Comparison of ENCODE assay signal across 8 mouse cellular contexts in genomic region chr9:104444906-104445305, GRCm38 (mm10).
DNase-seq lines count a peak whose midpoint lies in the region; ATAC-seq and TF ChIP-seq lines count a peak whose summit lies in the region.

No protein-coding gene starts in this region.

- no peaks in the 10 kb centered on the region for H3K36me3 ChIP-seq in heart, postnatal 0 days (replicated peaks; ENCODE audit: control insufficient read depth, insufficient read depth, low read length)
- no peaks in the 10 kb centered on the region for H3K36me3 ChIP-seq in heart, embryonic 11.5 days (ENCODE audit: control insufficient read depth, insufficient read depth, low read length)

- no peaks in the 10 kb centered on the region for H3K27me3 ChIP-seq in heart, postnatal 0 days (ENCODE audit: control insufficient read depth, insufficient read depth, low read length)
- no peaks in the 10 kb centered on the region for H3K27me3 ChIP-seq in heart, embryonic 11.5 days (ENCODE audit: control insufficient read depth, insufficient read depth, low read length)

- no peak overlapping the region for H3K4me2 ChIP-seq in heart, postnatal 0 days (ENCODE audit: low read depth, low read length)
- H3K4me2 ChIP-seq in heart, embryonic 11.5 days, result no peak overlapping the region

- WGBS in heart, postnatal 0 days, result 47% methylated on average over 5 of the region's 5 CpGs
- WGBS in heart, embryonic 11.5 days (ENCODE audit: insufficient replicate concordance), result 56% methylated on average over 5 of the region's 5 CpGs

- no peak overlapping the region for H3K27ac ChIP-seq in heart, postnatal 0 days (ENCODE audit: low read depth)
- no peak overlapping the region for H3K27ac ChIP-seq in heart, embryonic 11.5 days (ENCODE audit: low read depth, low read length)

- H3K9ac ChIP-seq in heart, postnatal 0 days (replicated peaks; ENCODE audit: low read depth, low read length), result no peak overlapping the region
- no peak overlapping the region for H3K9ac ChIP-seq in heart, embryonic 11.5 days (ENCODE audit: low read depth, low read length)

- TF ChIP-seq CTCF in heart, postnatal 0 days (IDR thresholded peaks at IDR 0.05; ENCODE audit: low read depth), result peak; percentile 45

- no peak for ATAC-seq in heart, postnatal 0 days (ENCODE audit: insufficient read depth, low read depth)
- ATAC-seq in heart, embryonic 11.5 days (replicated peaks; ENCODE audit: insufficient number of reproducible peaks, low FRiP score, low TSS enrichment), result no peak
- ATAC-seq in erythroid progenitor cell, adult 5-6 weeks (replicated peaks; ENCODE audit: low FRiP score, poor library complexity, severe bottlenecking), result no peak

- no peak overlapping the region for H3K4me3 ChIP-seq in heart, postnatal 0 days (ENCODE audit: low read depth, low read length)
- H3K4me3 ChIP-seq in heart, embryonic 11.5 days (ENCODE audit: low read depth, low read length), result no peak overlapping the region

- no peaks in the 10 kb centered on the region for H3K4me1 ChIP-seq in heart, postnatal 0 days (ENCODE audit: control insufficient read depth, insufficient read depth)
- no peaks in the 10 kb centered on the region for H3K4me1 ChIP-seq in heart, embryonic 11.5 days (ENCODE audit: control insufficient read depth, insufficient read depth, low read length)

- H3K9me3 ChIP-seq in heart, postnatal 0 days (replicated peaks; ENCODE audit: control insufficient read depth, low read length), result 0 out of 2 replicates have a peak, but pooled peaks cover 2% of the 10 kb centered on the region
- no peaks in the 10 kb centered on the region for H3K9me3 ChIP-seq in heart, embryonic 11.5 days (replicated peaks; ENCODE audit: control insufficient read depth, low read length)

- no peak for DNase-seq in heart, postnatal 0 days (ENCODE audit: low spot score)
- DNase-seq in ES-CJ7 (ENCODE audit: low read depth, low spot score), result peak; percentile 3
- peak; percentile 3 for DNase-seq in cerebellum, adult 9-10 months
- DNase-seq in kidney, postnatal 25 days, result peak; percentile 38 to 46
- DNase-seq in lung, adult 18-20 months, result peak; percentile 25 to 35
- peak; percentile 15 for DNase-seq in right cerebral cortex, postnatal 25 days

- no peak for TF ChIP-seq EP300 in heart, postnatal 0 days (IDR thresholded peaks at IDR 0.05; ENCODE audit: low read depth)
